Mouse (Mus musculus) limb, embryonic 11.5 days (tissue): ENCODE measurements around the gene Bmp6. TPM values are rescaled to one million over a fixed set of nuclear protein-coding genes. Genes with fewer than 3 reads are reported as not detected.

Experiments
- ATAC-seq: fragments of 200-750 bp; cut with Nextera tagmentation; 2 replicates; pipeline ENCODE4 v1.8.0; 2017; ENCODE audit warnings: low read depth; ENCODE audit not compliant: insufficient number of reproducible peaks, low FRiP score, low TSS enrichment
- DNase-seq: peaks from one replicate; pipeline ENCODE4 v3.0.0-alpha.2; 2015; ENCODE audit warnings: low spot score
- H3K27ac ChIP-seq: fragments of 300-500 bp; sonication (generic); replicated peaks from 2 replicates; pipeline ENCODE4 v1.5.1; 2014; ENCODE audit warnings: low read depth, mild to moderate bottlenecking, low read length
- H3K27me3 ChIP-seq: fragments of 300-500 bp; sonication (generic); 2 replicates; pipeline ENCODE4 v1.6.1; 2014; ENCODE audit warnings: mild to moderate bottlenecking, low read length, mixed read lengths; ENCODE audit not compliant: control insufficient read depth, insufficient read depth
- H3K36me3 ChIP-seq: fragments of 300-500 bp; sonication (generic); 2 replicates; pipeline ENCODE4 v1.6.1; 2014; ENCODE audit warnings: mild to moderate bottlenecking, low read length, moderate library complexity, mixed read lengths; ENCODE audit not compliant: control insufficient read depth, insufficient read depth
- H3K4me1 ChIP-seq: fragments of 300-500 bp; sonication (generic); 2 replicates; pipeline ENCODE4 v1.6.1; 2014; ENCODE audit warnings: low read length, mixed read lengths; ENCODE audit not compliant: control insufficient read depth, insufficient read depth
- H3K4me2 ChIP-seq: fragments of 300-500 bp; sonication (generic); 2 replicates; pipeline ENCODE4 v1.6.1; 2014; ENCODE audit warnings: low read depth, mild to moderate bottlenecking, moderate library complexity; ENCODE audit not compliant: severe bottlenecking
- H3K4me3 ChIP-seq: fragments of 300-500 bp; sonication (generic); 2 replicates; pipeline ENCODE4 v1.5.1; 2014; ENCODE audit warnings: low read depth, low read length
- H3K9ac ChIP-seq: fragments of 300-500 bp; sonication (generic); 2 replicates; pipeline ENCODE4 v1.6.1; 2014; ENCODE audit warnings: mild to moderate bottlenecking, low read length
- H3K9me3 ChIP-seq: fragments of 300-500 bp; sonication (generic); 2 replicates; pipeline ENCODE4 v1.6.1; 2016; ENCODE audit warnings: low read length; ENCODE audit not compliant: control insufficient read depth
- WGBS: fragments of 180-500 bp; shearing (Covaris S2); extraction: QIAGEN DNeasy Blood & Tissue Kit; methylation state at CpG from one replicate; pipeline ENCODE4 v1.1.7; 2014; 5-methylcytosine and 5-hydroxymethylcytosine counted together
- polyA plus RNA-seq: library from polyadenylated mRNA; unstranded; fragments of >200 nt; fragmentation: Nextera tagmentation; extraction: Ambion mirVana; gene quantifications from 2 replicates; pipeline ENCODE4 v1.2.1, GENCODE M21; 2014

Bmp6 gene
- polyA plus RNA-seq, 1 experiment from 2014 or later: 0.52 TPM

DNA sequence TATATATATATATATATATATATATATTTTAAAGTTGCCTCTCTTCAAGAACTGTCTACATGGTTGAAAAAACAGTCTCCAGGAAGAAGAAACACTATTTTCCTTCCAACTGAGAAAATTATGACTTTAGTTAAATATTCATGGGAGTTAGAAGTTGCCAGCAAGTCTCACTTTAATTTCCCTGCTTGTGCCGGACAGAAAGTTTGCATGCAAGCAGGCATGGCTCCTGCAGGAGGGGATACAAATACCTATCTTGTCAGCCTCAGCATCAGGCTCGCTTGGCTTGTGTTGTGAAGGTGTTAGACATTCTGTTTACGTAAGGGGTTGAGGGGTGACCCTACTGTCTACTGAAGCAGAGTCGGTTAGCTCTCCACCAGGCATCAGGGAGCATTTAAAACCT lies 17.8 kb downstream of the Bmp6 start:
- H3K27me3 ChIP-seq: no peaks in the 10 kb centered on the region
- no peak overlapping the region for H3K4me3 ChIP-seq
- no peaks in the 10 kb centered on the region for H3K4me1 ChIP-seq
- H3K36me3 ChIP-seq: no peaks in the 10 kb centered on the region
- no peaks in the 10 kb centered on the region for H3K9me3 ChIP-seq
- no peak overlapping the region for H3K9ac ChIP-seq
- DNase-seq (no peak), ATAC-seq (no peak)
- 63% methylated on average over 4 of the region's 4 CpGs for WGBS
- no peak overlapping the region for H3K27ac ChIP-seq
- no peak overlapping the region for H3K4me2 ChIP-seq

DNA sequence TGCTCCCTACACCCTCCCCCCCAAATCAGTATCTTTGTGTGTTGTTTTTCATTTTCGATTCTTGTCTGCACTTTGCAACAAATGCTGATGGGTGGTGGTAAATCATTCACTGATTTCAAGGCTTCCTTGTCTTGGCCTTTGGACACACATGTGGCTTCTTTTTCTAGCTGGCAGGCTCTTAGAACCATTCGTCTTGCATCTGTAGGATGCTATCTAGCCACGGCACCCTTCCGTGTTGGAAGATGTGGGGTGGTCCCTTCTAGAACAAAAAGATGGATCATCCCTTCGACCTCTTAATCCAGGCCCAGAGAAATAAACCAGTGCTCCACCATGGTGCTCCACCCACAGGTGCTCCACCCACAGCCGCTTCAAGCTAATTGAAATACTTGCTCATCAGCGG lies 19.0 kb downstream of the Bmp6 start:
- ATAC-seq (no peak), DNase-seq (no peak)
- Histone ChIP-seq H3K4me3 (no peak overlapping the region), H3K27ac (no peak overlapping the region), H3K4me2 (no peak overlapping the region), H3K4me1 (no peaks in the 10 kb centered on the region), H3K9me3 (no peaks in the 10 kb centered on the region), H3K9ac (no peak overlapping the region), H3K36me3 (no peaks in the 10 kb centered on the region), H3K27me3 (no peaks in the 10 kb centered on the region)
- WGBS: 87% methylated on average over 7 of the region's 7 CpGs

DNA sequence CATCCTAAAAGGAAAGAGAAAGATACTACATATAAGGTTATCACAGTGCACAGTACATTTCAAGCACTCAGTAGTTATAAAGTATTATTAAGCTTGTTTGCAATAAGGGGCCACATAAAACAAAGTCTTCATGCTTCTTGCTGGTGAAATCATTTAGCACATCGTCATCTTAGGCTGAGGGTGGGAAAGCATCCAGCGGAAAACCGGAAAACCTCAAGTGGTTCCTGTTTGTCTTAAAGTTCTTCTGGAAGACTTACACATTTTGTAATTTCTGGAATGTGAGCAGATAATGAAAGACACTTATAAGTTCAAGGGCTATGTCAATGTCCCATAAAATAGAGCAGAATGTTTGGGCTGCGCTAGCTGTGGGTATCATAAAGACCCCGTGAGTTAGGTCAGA lies 24.7 kb downstream of the Bmp6 start:
- Histone ChIP-seq H3K4me1 (no peaks in the 10 kb centered on the region), H3K27me3 (no peaks in the 10 kb centered on the region), H3K27ac (no peak overlapping the region), H3K9me3 (no peaks in the 10 kb centered on the region), H3K4me3 (no peak overlapping the region), H3K36me3 (no peaks in the 10 kb centered on the region), H3K4me2 (no peak overlapping the region), H3K9ac (no peak overlapping the region)
- no peak for DNase-seq
- ATAC-seq: no peak
- 89% methylated on average over 5 of the region's 5 CpGs for WGBS

DNA sequence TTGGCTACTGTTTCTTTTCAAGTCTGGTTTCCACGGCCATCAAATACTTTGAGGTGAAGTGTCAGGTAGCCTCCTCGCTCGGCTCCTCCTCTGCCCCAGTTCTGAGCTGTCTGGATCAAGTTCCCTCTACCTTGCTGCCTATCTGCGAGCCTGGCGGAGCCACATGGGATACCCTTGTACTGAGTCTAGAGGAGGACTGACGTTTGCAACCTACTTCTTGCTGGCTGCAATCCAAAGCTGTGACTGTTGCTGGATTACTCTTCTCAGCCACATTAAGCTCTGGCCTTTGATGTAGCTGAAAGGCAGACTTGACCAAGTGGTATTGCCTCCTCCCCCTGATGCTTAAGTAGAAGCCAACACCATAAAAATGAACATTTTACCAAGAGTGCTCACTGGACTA lies 31.2 kb downstream of the Bmp6 start:
- WGBS: 57% methylated on average over 6 of the region's 6 CpGs
- Histone ChIP-seq H3K4me2 (no peak overlapping the region), H3K9ac (no peak overlapping the region), H3K27me3 (no peaks in the 10 kb centered on the region), H3K36me3 (no peaks in the 10 kb centered on the region), H3K4me3 (no peak overlapping the region), H3K9me3 (no peaks in the 10 kb centered on the region), H3K27ac (no peak overlapping the region), H3K4me1 (no peaks in the 10 kb centered on the region; the same call in 1 of the 2 replicates)
- ATAC-seq: no peak
- no peak for DNase-seq

DNA sequence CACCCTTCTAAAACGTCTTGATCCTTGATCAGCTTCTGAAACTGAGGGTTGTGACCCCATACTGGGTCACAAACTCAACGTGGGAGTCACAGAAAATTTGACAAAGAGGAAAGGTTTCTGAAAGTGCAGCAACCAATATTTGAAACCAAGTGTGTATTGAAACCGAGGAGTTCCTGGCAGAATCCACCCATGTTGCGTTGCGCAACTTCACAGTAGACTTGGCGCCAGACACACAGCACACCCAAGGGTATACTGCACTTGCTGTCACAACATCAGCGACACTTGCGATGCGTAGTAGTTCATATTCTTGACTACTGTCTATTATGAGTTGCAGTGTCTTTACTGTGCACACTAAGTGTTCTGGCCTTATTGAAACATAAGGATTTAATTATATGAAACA lies 32.4 kb downstream of the Bmp6 start:
- Histone ChIP-seq H3K27ac (no peak overlapping the region), H3K9ac (no peak overlapping the region), H3K9me3 (no peaks in the 10 kb centered on the region), H3K4me2 (no peak overlapping the region), H3K4me3 (no peak overlapping the region), H3K27me3 (no peaks in the 10 kb centered on the region), H3K36me3 (no peaks in the 10 kb centered on the region), H3K4me1 (no peaks in the 10 kb centered on the region; the same call in 1 of the 2 replicates)
- no peak for ATAC-seq
- no peak for DNase-seq
- WGBS: 85% methylated on average over 9 of the region's 9 CpGs

DNA sequence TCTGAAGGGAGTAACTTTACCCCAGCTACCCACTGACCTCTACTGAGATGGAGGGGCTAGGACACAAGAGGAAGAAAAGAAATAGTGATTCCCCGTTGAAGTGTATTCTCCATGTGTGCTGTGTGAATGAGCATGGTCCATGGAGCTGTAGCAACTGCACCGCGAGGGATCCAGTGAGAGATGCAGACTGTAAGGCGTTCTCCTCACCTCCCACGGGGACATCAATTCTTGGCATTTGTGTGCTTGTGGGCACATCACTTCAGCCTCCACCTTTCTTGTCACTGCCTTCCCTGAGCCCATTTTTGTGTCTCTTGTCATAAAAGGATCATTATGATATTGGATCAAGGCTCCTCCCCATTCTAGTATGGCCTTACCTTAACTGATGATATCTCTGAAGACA lies 34.9 kb downstream of the Bmp6 start:
- no peaks in the 10 kb centered on the region for H3K9me3 ChIP-seq
- H3K27ac ChIP-seq: no peak overlapping the region
- H3K9ac ChIP-seq: no peak overlapping the region
- ATAC-seq (no peak), DNase-seq (no peak)
- 89% methylated on average over 5 of the region's 5 CpGs for WGBS
- no peak overlapping the region for H3K4me3 ChIP-seq
- no peaks in the 10 kb centered on the region; the same call in 1 of the 2 replicates for H3K4me1 ChIP-seq
- H3K36me3 ChIP-seq: no peaks in the 10 kb centered on the region
- no peak overlapping the region for H3K4me2 ChIP-seq
- no peaks in the 10 kb centered on the region for H3K27me3 ChIP-seq

DNA sequence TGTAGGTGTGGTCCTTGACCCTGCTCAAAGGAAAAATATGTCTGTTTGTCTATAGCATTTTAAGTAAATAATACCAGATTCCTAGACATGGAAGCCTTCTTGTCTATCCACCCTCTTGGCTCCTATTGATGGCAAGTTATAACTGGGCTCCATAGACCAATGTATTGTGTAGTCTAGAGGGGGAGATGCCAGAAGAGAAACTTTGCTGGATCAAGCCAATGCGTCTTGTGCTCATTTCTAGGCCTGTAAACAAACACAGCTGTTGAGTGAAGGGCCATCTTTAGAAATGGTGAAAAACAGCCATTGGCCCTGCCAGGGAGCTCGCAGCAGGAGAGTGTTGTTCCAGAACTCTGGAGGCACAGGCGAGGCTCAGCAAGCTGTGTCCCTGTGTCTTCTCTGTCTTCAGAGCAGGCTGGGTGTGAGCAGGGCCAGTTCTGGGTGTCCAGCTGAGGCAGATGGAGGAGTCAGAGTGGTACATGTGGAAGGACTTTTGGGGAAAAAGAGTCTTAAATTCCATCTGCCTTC lies 41.2 kb downstream of the Bmp6 start:
- WGBS: 83% methylated on average over 3 of the region's 3 CpGs
- no peaks in the 10 kb centered on the region for H3K36me3 ChIP-seq
- no peak for ATAC-seq

DNA sequence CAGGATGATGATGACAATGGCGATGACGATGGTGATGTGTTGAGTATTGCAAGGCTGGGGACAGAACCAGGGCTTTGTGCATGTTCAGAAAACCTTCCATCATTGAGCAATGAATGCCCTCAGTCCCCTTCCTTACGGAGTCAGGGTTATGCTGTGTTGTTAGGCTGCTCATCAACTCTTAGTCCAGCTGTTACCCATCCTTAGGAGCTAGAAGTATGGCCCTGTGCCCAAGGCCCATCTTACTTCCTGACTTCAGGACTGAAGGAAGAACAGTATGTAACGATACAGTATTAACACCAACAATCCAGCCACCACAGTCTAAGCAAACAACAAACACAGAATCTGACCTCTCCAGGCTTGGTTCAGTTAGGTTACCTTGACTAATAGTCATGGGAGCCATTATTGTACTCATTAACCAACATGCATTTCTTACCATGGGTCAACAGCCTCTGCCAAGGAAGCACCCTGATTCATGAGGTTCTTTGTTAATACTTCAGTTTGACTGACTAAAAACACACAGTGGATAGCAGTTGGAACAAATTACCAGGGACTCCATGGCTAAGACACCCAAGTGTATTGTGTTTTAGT lies 42.6 kb downstream of the Bmp6 start:
- Histone ChIP-seq H3K36me3 (no peaks in the 10 kb centered on the region), H3K4me2 (no peak overlapping the region), H3K27me3 (no peaks in the 10 kb centered on the region), H3K9ac (no peak overlapping the region), H3K4me1 (no peaks in the 10 kb centered on the region), H3K9me3 (no peaks in the 10 kb centered on the region), H3K27ac (no peak overlapping the region), H3K4me3 (no peak overlapping the region)
- no peak for ATAC-seq
- no peak for DNase-seq
- WGBS: 90% methylated on average over 4 of the region's 4 CpGs

More for the DNA sequence above, 41.2 kb downstream of the Bmp6 start:
- no peak for DNase-seq
- Histone ChIP-seq H3K4me1 (no peaks in the 10 kb centered on the region), H3K4me3 (no peak overlapping the region), H3K9me3 (no peaks in the 10 kb centered on the region), H3K4me2 (no peak overlapping the region), H3K27ac (no peak overlapping the region), H3K9ac (no peak overlapping the region), H3K27me3 (no peaks in the 10 kb centered on the region)

DNA sequence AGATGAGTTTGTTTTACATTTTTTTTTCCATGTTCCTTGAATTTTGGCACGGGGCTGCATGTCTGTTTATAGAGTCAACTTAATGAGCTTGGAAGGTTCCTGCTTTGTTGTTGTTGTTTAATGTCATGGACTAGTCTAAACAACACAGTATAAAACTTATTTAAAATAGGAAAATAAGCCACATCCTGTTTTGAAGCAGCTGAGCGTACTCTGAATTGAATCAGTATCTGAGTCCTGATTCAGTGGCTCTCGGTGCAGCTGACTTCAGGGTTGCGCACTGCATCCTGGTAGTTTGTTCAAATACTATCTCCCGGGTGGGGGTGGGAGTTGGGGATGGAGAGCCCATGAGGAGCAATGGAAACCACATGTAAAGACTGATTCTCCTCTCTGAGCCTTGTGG lies 48.5 kb downstream of the Bmp6 start:
- ATAC-seq (no peak), DNase-seq (no peak)
- Histone ChIP-seq H3K4me2 (no peak overlapping the region), H3K36me3 (no peaks in the 10 kb centered on the region), H3K4me3 (no peak overlapping the region), H3K9me3 (no peaks in the 10 kb centered on the region), H3K9ac (no peak overlapping the region), H3K4me1 (no peaks in the 10 kb centered on the region), H3K27ac (no peak overlapping the region), H3K27me3 (no peaks in the 10 kb centered on the region)
- WGBS: 87% methylated on average over 5 of the region's 5 CpGs
